Mouse (Mus musculus) hindbrain, postnatal 0 days (tissue): ENCODE measurements around the gene Carmil3. TPM values are rescaled to one million over a fixed set of nuclear protein-coding genes. Genes with fewer than 3 reads are reported as not detected.

Source experiments
- ATAC-seq: fragments of 200-750 bp; cut with Nextera tagmentation; 2 replicates; pipeline ENCODE4 v1.8.0; 2017; ENCODE audit warnings: mild to moderate bottlenecking, moderate TSS enrichment, moderate library complexity
- DNase-seq: peaks from one replicate; pipeline ENCODE4 v3.0.0-alpha.2; 2015; ENCODE audit warnings: low spot score
- H3K27ac ChIP-seq: fragments of 300-500 bp; sonication (generic); 2 replicates; pipeline ENCODE4 v1.5.1; 2014; ENCODE audit warnings: mild to moderate bottlenecking
- H3K27me3 ChIP-seq: fragments of 300-500 bp; sonication (generic); 2 replicates; pipeline ENCODE4 v1.6.1; 2014; ENCODE audit warnings: low read length, mixed read lengths; ENCODE audit not compliant: insufficient read depth
- H3K36me3 ChIP-seq: fragments of 300-500 bp; sonication (generic); 2 replicates; pipeline ENCODE4 v1.6.1; 2014; ENCODE audit warnings: low read length, mixed read lengths; ENCODE audit not compliant: insufficient read depth
- H3K4me1 ChIP-seq: fragments of 300-500 bp; sonication (generic); 2 replicates; pipeline ENCODE4 v1.6.1; 2014; ENCODE audit warnings: antibody characterized with exemption, low read length, mixed read lengths; ENCODE audit not compliant: insufficient read depth
- H3K4me2 ChIP-seq: fragments of 300-500 bp; sonication (generic); 2 replicates; pipeline ENCODE4 v1.6.1; 2014; ENCODE audit warnings: low read depth, mild to moderate bottlenecking, low read length, moderate library complexity, mixed read lengths
- H3K4me3 ChIP-seq: fragments of 300-500 bp; sonication (generic); 2 replicates; pipeline ENCODE4 v1.5.1; 2014; ENCODE audit warnings: low read length
- H3K9ac ChIP-seq: fragments of 300-500 bp; sonication (generic); replicated peaks from 2 replicates; pipeline ENCODE4 v1.6.1; 2014; ENCODE audit warnings: mild to moderate bottlenecking, low read length, moderate library complexity, mixed read lengths
- H3K9me3 ChIP-seq: fragments of 300-500 bp; sonication (generic); 2 replicates; pipeline ENCODE4 v1.6.1; 2016; ENCODE audit warnings: low read length, mixed read lengths
- CTCF ChIP-seq: IDR thresholded peaks from 2 replicates; pipeline ENCODE4 v1.5.1; 2016; ENCODE audit warnings: antibody characterized with exemption, control low read depth, low read depth
- WGBS: fragments of 180-500 bp; shearing (Covaris S2); extraction: QIAGEN DNeasy Blood & Tissue Kit; methylation state at CpG from one replicate; pipeline ENCODE4 v1.1.7; 2014; 5-methylcytosine and 5-hydroxymethylcytosine counted together
- polyA plus RNA-seq: library from polyadenylated mRNA; unstranded; fragments of >200 nt; fragmentation: Nextera tagmentation; extraction: Ambion mirVana; gene quantifications from 2 replicates; pipeline ENCODE4 v1.2.1, GENCODE M21; 2015
- total RNA-seq: library from RNA; depleted of rRNA; stranded (reverse); fragments of >200 nt; gene quantifications from 2 replicates; pipeline ENCODE4 v1.2.3, GENCODE M21; 2014

Gene Carmil3
- total and polyA plus RNA-seq, 2 experiments from 2014 or later: 23.8 to 120 TPM

DNA sequence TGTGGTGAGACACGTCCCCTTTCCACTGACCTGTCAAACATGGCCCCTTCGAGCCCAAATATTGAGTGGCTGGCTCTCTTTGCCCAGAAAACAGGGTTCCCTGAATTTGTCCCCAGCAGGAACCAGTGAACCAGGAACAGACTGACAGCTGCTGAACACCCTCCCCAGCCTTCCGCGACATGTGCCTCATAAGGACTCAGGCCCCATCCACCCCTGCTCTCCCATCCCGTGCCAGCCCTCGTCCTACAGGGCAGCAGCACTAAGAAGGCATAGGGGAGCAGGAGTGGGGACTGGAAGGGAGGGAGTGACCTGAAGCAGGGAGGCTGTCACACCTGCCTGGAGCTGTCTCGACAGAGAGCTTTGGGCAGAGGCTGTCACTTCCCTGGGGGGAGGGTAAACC is 17.4 kb downstream of the Carmil3 start:
- 42% methylated on average over 7 of the region's 7 CpGs for WGBS
- DNase-seq (no peak), ATAC-seq (no peak)
- no peak overlapping the region for H3K27ac ChIP-seq
- H3K27me3 ChIP-seq: no peaks in the 10 kb centered on the region
- H3K9me3 ChIP-seq: no peaks in the 10 kb centered on the region
- no peak overlapping the region for H3K4me2 ChIP-seq
- H3K4me1 ChIP-seq: peaks cover 4% of the 10 kb centered on the region; the same call in 1 of the 2 replicates
- H3K36me3 ChIP-seq: peaks cover 10% of the 10 kb centered on the region; the same call in 1 of the 2 replicates
- no peak overlapping the region for H3K9ac ChIP-seq
- H3K4me3 ChIP-seq: no peak overlapping the region
- TF ChIP-seq CTCF: no peak

DNA sequence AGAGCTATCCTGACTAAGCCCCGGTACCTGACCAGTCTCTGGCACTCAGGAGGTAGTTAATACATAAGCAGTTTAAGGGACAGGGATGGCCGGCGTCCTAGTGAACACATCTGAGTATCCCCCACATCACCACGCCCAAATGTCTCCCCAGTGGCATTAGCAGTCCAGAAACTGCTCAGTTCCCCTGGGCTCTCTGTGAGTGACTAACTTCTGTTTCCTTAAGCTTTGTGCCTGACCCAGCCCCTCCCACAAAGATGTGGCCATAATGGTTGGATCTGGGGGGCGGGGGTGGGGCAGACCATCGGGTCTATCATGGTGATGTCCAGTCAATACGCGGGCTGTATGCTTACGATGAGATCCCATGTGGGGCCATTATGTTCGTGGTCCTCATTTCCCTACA is 19.1 kb downstream of the Carmil3 start:
- no peak for DNase-seq
- Histone ChIP-seq H3K9me3 (no peaks in the 10 kb centered on the region), H3K4me1 (peaks cover 4% of the 10 kb centered on the region; the same call in 1 of the 2 replicates), H3K4me2 (no peak overlapping the region), H3K4me3 (no peak overlapping the region), H3K36me3 (peaks cover 10% of the 10 kb centered on the region; the same call in 1 of the 2 replicates), H3K27me3 (no peaks in the 10 kb centered on the region), H3K9ac (no peak overlapping the region), H3K27ac (no peak overlapping the region)
- TF ChIP-seq CTCF: no peak
- no peak for ATAC-seq
- WGBS: 78% methylated on average over 10 of the region's 10 CpGs

DNA sequence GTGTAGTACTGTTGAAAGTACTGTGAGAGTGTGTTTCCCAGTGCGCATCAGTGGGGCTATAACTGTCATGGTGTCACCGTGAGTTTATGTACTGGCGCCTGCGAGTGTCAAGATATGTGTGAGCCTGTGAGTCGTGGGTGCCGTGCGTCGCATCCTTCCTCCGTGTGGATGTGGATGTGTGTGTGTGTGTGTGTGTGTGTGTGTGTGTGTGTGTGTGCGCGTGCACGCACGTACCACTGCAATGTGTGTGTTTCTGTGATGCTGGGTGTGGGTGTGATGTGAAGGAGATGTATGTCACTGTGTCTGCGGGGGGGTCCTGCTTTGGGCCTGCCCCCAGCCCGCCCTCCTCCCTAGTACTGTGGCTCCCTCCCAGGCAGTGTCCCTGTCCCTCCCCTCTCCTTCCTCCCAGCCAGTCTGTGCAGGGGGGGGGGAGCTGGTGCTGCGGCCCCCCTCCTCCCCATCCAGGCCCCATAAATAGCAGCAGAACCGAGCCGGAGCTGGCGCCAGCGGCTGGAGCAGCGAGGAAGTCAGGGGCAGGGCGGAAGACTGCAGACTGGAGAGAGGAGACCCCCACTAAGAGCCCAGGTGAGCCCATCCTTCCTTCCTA is 19.8 kb downstream of the Carmil3 start, which contains the start of gene Cpne6:
TSS of gene Cpne6 (plus strand) at position 321 of the 607 bp plus-strand sequence.
- no peaks in the 10 kb centered on the region for H3K27me3 ChIP-seq
- H3K4me1 ChIP-seq: peaks cover 4% of the 10 kb centered on the region; the same call in 1 of the 2 replicates
- H3K27ac ChIP-seq: peak within 1 kb of the TSS; percentile 41; the same call in 1 of the 2 replicates
- H3K4me2 ChIP-seq: peak within 1 kb of the TSS; percentile 31
- peak within 1 kb of the TSS; percentile 28; the same call in 1 of the 2 replicates for H3K9ac ChIP-seq
- no peaks in the 10 kb centered on the region for H3K9me3 ChIP-seq
- ATAC-seq (peak; percentile 52), DNase-seq (no peak)
- peak within 1 kb of the TSS; percentile 2; the same call in 1 of the 2 replicates for H3K4me3 ChIP-seq
- peaks cover 8% of the 10 kb centered on the region; the same call in 1 of the 2 replicates for H3K36me3 ChIP-seq
- TF ChIP-seq CTCF: no peak
- WGBS: 65% methylated on average over 22 of the region's 22 CpGs

DNA sequence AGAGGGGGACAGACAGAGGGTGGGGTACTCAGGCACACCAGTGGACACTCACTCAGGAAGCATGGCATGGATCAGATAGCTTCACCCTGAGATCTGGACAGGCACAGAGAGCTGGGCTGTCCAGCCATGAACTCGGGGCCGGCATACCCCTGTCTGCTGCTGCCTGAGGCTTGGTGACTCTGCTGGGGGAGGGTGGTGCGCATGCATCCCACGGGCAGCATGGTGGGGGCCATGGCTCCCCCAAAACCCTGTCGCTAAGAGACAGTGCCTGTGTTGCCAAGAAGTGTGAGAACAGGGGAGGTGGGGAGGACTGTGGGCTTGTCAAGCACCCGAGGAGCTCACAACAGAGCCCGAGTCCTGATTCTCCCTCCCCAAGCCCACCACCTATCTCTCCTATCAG is 20.6 kb downstream of the Carmil3 start:
- peak; percentile 60 for DNase-seq
- Histone ChIP-seq H3K27ac (peak overlapping the region; percentile 4; the same call in 1 of the 2 replicates), H3K9ac (peak overlapping the region; percentile 28; the same call in 1 of the 2 replicates), H3K4me1 (peaks cover 4% of the 10 kb centered on the region; the same call in 1 of the 2 replicates), H3K36me3 (peaks cover 5% of the 10 kb centered on the region; the same call in 1 of the 2 replicates), H3K9me3 (no peaks in the 10 kb centered on the region), H3K27me3 (no peaks in the 10 kb centered on the region), H3K4me2 (peak overlapping the region; percentile 31), H3K4me3 (peak overlapping the region; percentile 2; the same call in 1 of the 2 replicates)
- 35% methylated on average over 7 of the region's 7 CpGs for WGBS
- TF ChIP-seq CTCF: no peak
- ATAC-seq: peak; percentile 75

DNA sequence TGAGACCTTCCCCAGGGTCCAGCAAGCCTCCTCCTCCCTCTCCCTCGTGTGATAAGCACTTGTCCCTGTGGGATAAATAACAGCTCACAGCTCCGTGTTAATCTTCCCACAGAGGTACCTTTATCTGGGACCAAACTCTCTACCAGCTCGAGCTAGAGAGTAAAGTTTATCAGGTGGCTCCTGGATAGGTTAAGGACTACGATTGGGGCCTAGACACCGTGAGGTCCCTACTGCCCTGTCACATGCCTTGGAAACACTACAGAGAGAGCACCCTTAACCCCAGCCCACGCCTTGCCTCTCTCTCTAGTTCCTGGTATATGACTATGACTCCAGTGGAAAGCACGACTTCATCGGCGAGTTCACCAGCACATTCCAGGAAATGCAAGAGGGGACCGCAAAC is 23.5 kb downstream of the Carmil3 start:
- WGBS: 70% methylated on average over 10 of the region's 10 CpGs
- Histone ChIP-seq H3K36me3 (no peaks in the 10 kb centered on the region), H3K4me2 (no peak overlapping the region), H3K4me3 (no peak overlapping the region), H3K27ac (no peak overlapping the region), H3K9ac (no peak overlapping the region), H3K9me3 (no peaks in the 10 kb centered on the region), H3K4me1 (peaks cover 4% of the 10 kb centered on the region; the same call in 1 of the 2 replicates), H3K27me3 (no peaks in the 10 kb centered on the region)
- DNase-seq (no peak), ATAC-seq (no peak)
- no peak for TF ChIP-seq CTCF

DNA sequence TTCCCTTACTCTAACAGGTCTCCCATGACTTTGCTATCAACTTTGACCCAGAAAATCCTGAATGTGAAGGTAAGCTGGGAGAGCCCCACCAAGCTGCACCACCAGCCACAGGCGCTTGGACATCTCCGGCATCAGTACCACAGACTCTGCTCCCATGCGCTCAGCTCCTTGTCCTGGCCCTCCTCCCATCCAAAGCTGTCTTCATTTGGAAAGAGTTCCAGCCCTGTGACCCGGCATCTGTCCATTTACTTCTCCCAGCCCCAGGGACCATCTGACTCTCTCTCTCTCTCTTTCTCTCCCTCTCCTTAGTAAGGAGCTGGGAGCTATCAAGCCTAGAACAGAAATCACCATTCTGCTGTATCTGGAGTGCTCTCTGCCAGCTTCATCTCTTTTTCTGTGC is 25.4 kb downstream of the Carmil3 start:
- Histone ChIP-seq H3K4me2 (no peak overlapping the region), H3K27ac (no peak overlapping the region), H3K9me3 (no peaks in the 10 kb centered on the region), H3K4me3 (no peak overlapping the region), H3K9ac (no peak overlapping the region), H3K36me3 (no peaks in the 10 kb centered on the region), H3K4me1 (peaks cover 13% of the 10 kb centered on the region), H3K27me3 (no peaks in the 10 kb centered on the region)
- WGBS: 82% methylated on average over 4 of the region's 4 CpGs
- no peak for TF ChIP-seq CTCF
- DNase-seq (no peak), ATAC-seq (no peak)

DNA sequence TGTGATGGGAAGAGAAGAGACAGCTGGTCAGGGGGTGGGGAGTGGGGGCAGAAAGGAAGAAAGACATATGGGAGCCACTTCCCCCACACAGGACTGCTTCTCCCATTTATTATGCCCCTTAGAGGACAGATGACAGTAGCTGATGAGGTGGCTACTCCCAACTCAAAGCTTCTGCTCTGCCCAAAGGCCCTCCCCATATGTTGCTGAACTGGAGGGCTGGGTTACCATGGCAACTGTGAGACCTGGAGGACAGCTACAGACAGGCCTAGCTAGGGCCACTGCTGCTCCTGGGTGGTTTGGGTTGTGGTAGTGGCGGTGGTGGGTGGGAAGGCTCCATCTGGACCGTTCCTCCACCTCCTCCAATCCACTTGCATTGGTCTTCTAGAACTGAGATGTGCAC is 28.4 kb downstream of the Carmil3 start:
- TF ChIP-seq CTCF: no peak
- WGBS: 28% methylated on average over 2 of the region's 2 CpGs
- Histone ChIP-seq H3K4me3 (no peak overlapping the region), H3K4me2 (no peak overlapping the region), H3K9ac (no peak overlapping the region), H3K27ac (peak overlapping the region; percentile 58), H3K36me3 (no peaks in the 10 kb centered on the region), H3K9me3 (no peaks in the 10 kb centered on the region), H3K4me1 (peaks cover 12% of the 10 kb centered on the region; the same call in 1 of the 2 replicates), H3K27me3 (no peaks in the 10 kb centered on the region)
- DNase-seq: peak; percentile 81
- peak; percentile 66 for ATAC-seq
